8 mouse cellular contexts compared by ENCODE assay signal in the genomic region with DNA sequence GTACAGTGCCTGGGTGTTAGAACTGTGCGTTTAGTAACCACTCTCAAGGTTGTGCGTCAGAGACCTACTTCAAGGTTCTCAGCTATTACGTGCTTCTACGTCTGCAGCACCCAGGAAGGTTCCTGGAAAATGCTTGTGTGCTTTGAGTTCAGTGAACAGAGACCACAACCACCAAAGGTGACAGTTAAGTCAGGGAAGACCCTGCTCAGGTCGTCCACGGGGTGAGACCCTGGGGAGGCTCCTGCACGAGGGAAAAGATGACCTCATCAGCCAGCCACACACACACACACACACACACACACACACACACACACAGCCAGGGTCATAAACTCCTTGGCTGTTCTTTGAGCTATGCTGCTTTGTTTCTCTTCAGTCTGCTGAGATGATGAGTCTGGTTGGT. TPM values are rescaled to one million over a fixed set of nuclear protein-coding genes. Genes with fewer than 3 reads are reported as not detected.
"Had no signal": no experiment of that assay in that cellular context is flagged by ENCODE, and none has a peak within 500 bp of the region (broad histone marks: within the 10 kb centered on the region; RNA-seq: fewer than 3 reads in every experiment).

No protein-coding gene starts in this region.

- DNase-seq: lung, adult 2 months; lung, postnatal 14 days; lung, postnatal 36 days; right cerebral cortex, postnatal 14 days; thymus, adult 2 months; thymus, postnatal 25 days; thymus, postnatal 4 days had no signal

RNA-seq across cellular contexts. Expression of a gene that starts 59.1 kb away (rescaled TPM):
- total RNA-seq: midbrain, postnatal 0 days had no signal
